ENCODE assay signal across 25 mouse cellular contexts in genomic region chr16:50437788-50438187, GRCm38 (mm10). TPM values are rescaled to one million over a fixed set of nuclear protein-coding genes. Genes with fewer than 3 reads are reported as not detected.
DNase-seq lines count a peak whose midpoint lies in the region; ATAC-seq and TF ChIP-seq lines count a peak whose summit lies in the region.
"Had no signal": no experiment of that assay in that cellular context is flagged by ENCODE, and none has a peak within 500 bp of the region (broad histone marks: within the 10 kb centered on the region; RNA-seq: fewer than 3 reads in every experiment).

No protein-coding gene starts in this region.

- peaks cover 15% of the 10 kb centered on the region for H3K4me1 ChIP-seq in E14TG2a.4 (replicated peaks; ENCODE audit: low read depth, low read length)
- H3K4me1 ChIP-seq: heart, embryonic 10.5 days; hindbrain, embryonic 13.5 days had no signal

- no peak for TF ChIP-seq CTCF in E14TG2a.4 (conservative IDR thresholded peaks at IDR 0.05; ENCODE audit: low read length)

- H3K36me3 ChIP-seq in E14TG2a.4 (ENCODE audit: insufficient read depth, low read length): no peaks in the 10 kb centered on the region
- H3K36me3 ChIP-seq: embryonic facial prominence, embryonic 13.5 days; forebrain, embryonic 12.5 days; heart, embryonic 10.5 days; hindbrain, embryonic 13.5 days had no signal

- peak; percentile 39 for ATAC-seq in common myeloid progenitor, adult 5-6 weeks (replicated peaks; ENCODE audit: low read depth, poor library complexity, severe bottlenecking)
- peak; percentile 56 for ATAC-seq in megakaryocyte, adult 5-6 weeks (ENCODE audit: poor library complexity, severe bottlenecking)
- ATAC-seq in cerebellum, adult (ENCODE audit: insufficient number of reproducible peaks, low FRiP score, low TSS enrichment): no peak
- ATAC-seq: CD4-positive, CD25-positive, alpha-beta regulatory T cell, adult 4 months; forebrain, postnatal 0 days; hindbrain, postnatal 0 days had no signal

- H3K27me3 ChIP-seq in E14TG2a.4 (ENCODE audit: insufficient read depth, low read length): peaks cover 3% of the 10 kb centered on the region; the same call in 1 of the 2 replicates
- H3K27me3 ChIP-seq: embryonic facial prominence, embryonic 13.5 days; forebrain, embryonic 12.5 days; hindbrain, embryonic 13.5 days had no signal

- no peaks in the 10 kb centered on the region; the same call in 1 of the 2 replicates for H3K9me3 ChIP-seq in E14TG2a.4 (ENCODE audit: low read length)
- H3K9me3 ChIP-seq: embryonic facial prominence, embryonic 13.5 days; forebrain, embryonic 12.5 days; heart, embryonic 10.5 days; hindbrain, embryonic 13.5 days had no signal

- H3K4me3 ChIP-seq in E14TG2a.4 (replicated peaks; ENCODE audit: low read length): peak overlapping the region; percentile 32; the same call in 1 of the 2 replicates
- H3K4me3 ChIP-seq: embryonic facial prominence, embryonic 13.5 days; forebrain, embryonic 12.5 days; gastrocnemius, adult 2 months; heart, embryonic 10.5 days; hindbrain, embryonic 13.5 days had no signal

- DNase-seq in MEL-GATA-1-ER (ENCODE audit: extremely low read depth, low read depth): peak; percentile 14
- DNase-seq in left cerebral cortex, adult 8-10 months (ENCODE audit: low spot score in 2 of 2): no peak
- no peak for DNase-seq in thymus, adult 18-20 months
- DNase-seq: adrenal gland, adult 2 months; adrenal gland, postnatal 25 days; B cell, adult 2 months; cerebellum, adult 11 months; cerebellum, adult 8-10 months; cerebellum, postnatal 25 days; forebrain, postnatal 0 days; gastrocnemius, adult 2 months; gastrocnemius, postnatal 36 days; heart, adult 18-20 months; heart, postnatal 10 days; heart, postnatal 4 days had no signal

RNA-seq across cellular contexts. Expression of gene Bbx, which starts 5.6 kb away (rescaled TPM):
- 42.9 and 43.7 TPM in 2 replicates for total RNA-seq in common myeloid progenitor, adult 5-6 weeks (2017)
- 13.8 and 16.5 TPM in 2 replicates for total RNA-seq in megakaryocyte, adult 5-6 weeks (2015)
- total RNA-seq in megakaryocyte, adult 5-6 weeks (2017): 14.6 and 19.4 TPM in 2 replicates
- total RNA-seq in left cerebral cortex, adult 8-10 months (2022): 10 to 100 TPM; 23.5 to 28.2 (median 25.4) TPM
